Mouse (Mus musculus): ENCODE results near the gene Ube2l6. TPM values are rescaled to one million over a fixed set of nuclear protein-coding genes. Genes with fewer than 3 reads are reported as not detected.

The Ube2l6 gene
- total and polyA plus RNA-seq, 2 experiments: 44.3 to 106 TPM

- Histone ChIP-seq H3K27ac (replicated peaks; ENCODE audit: insufficient read depth, low read depth, low read length) (no peak overlapping the region), H3K27me3 (ENCODE audit: control insufficient read depth, insufficient read depth, low read length) (no peaks in the 10 kb centered on the region), H3K79me2 (ENCODE audit: control insufficient read depth, insufficient read depth, low read length) (peaks cover 9% of the 10 kb centered on the region; the same call in 1 of the 2 replicates), H3K36me3 (ENCODE audit: control insufficient read depth, insufficient read depth, low read length) (peaks cover 31% of the 10 kb centered on the region), H3K4me1 (ENCODE audit: control insufficient read depth, insufficient read depth, low read length) (peaks cover 7% of the 10 kb centered on the region), H3K4me3 (ENCODE audit: insufficient read depth, low read depth, low read length) (no peak overlapping the region), H3K9ac (ENCODE audit: low read depth, low read length) (no peak overlapping the region)
- TF ChIP-seq CTCF (IDR thresholded peaks at IDR 0.05; ENCODE audit: low read depth, low read length): no peak
- no peak for TF ChIP-seq POLR2A (IDR thresholded peaks at IDR 0.05; ENCODE audit: extremely low read depth, insufficient read depth, low read length)
- WGBS: 95% methylated on average over 7 of the region's 7 CpGs
- DNase-seq (ENCODE audit: extremely low read depth, low read depth, low spot score): no peak
Observed at GRCm38 (mm10) chr2:84803963-84804362, 5.3 kb downstream of the Ube2l6 start.

GRCm38 (mm10) chr2:84806546-84806945, 7.9 kb downstream of the Ube2l6 start:
- TF ChIP-seq CTCF (IDR thresholded peaks at IDR 0.05; ENCODE audit: low read depth, low read length) (no peak), POLR2A (IDR thresholded peaks at IDR 0.05; ENCODE audit: extremely low read depth, insufficient read depth, low read length) (no peak)
- no peaks in the 10 kb centered on the region for H3K27me3 ChIP-seq (ENCODE audit: control insufficient read depth, insufficient read depth, low read length)
- H3K9ac ChIP-seq (ENCODE audit: low read depth, low read length): no peak overlapping the region
- H3K4me3 ChIP-seq (ENCODE audit: insufficient read depth, low read depth, low read length): no peak overlapping the region
- peaks cover 9% of the 10 kb centered on the region for H3K4me1 ChIP-seq (ENCODE audit: control insufficient read depth, insufficient read depth, low read length)
- DNase-seq (ENCODE audit: extremely low read depth, low read depth, low spot score): no peak
- H3K36me3 ChIP-seq (ENCODE audit: control insufficient read depth, insufficient read depth, low read length): peaks cover 31% of the 10 kb centered on the region
- H3K79me2 ChIP-seq (ENCODE audit: control insufficient read depth, insufficient read depth, low read length): peaks cover 9% of the 10 kb centered on the region; the same call in 1 of the 2 replicates
- WGBS: 76% methylated on average over 5 of the region's 5 CpGs
- H3K27ac ChIP-seq (replicated peaks; ENCODE audit: insufficient read depth, low read depth, low read length): no peak overlapping the region

DNA sequence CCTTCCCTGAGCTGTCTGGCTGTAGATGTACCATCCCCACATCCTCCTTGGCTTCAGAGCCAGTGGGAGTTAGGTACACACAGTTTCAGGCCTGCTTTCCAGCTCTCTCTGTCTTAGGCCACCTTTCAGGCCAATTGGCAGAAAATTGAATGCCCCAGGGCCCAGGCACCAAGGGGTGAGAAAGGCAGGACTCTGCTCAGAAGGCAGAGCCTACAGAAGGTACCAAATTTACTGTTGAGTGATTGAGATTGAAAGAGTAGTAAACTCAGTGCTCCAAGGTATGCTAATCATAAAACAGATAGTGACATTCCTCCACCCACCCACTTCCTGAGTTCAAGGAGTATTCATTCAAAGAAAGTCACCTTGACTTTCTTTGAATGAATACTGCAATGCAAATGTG, 10.7 kb downstream of the Ube2l6 start:
- H3K79me2 ChIP-seq (ENCODE audit: control insufficient read depth, insufficient read depth, low read length): no peaks in the 10 kb centered on the region
- H3K9ac ChIP-seq (ENCODE audit: low read depth, low read length): no peak overlapping the region
- no peak overlapping the region for H3K27ac ChIP-seq (replicated peaks; ENCODE audit: insufficient read depth, low read depth, low read length)
- TF ChIP-seq CTCF (IDR thresholded peaks at IDR 0.05; ENCODE audit: low read depth, low read length) (no peak), POLR2A (IDR thresholded peaks at IDR 0.05; ENCODE audit: extremely low read depth, insufficient read depth, low read length) (no peak)
- H3K4me3 ChIP-seq (ENCODE audit: insufficient read depth, low read depth, low read length): no peak overlapping the region
- no peaks in the 10 kb centered on the region for H3K27me3 ChIP-seq (ENCODE audit: control insufficient read depth, insufficient read depth, low read length)
- H3K36me3 ChIP-seq (ENCODE audit: control insufficient read depth, insufficient read depth, low read length): peaks cover 18% of the 10 kb centered on the region
- DNase-seq (ENCODE audit: extremely low read depth, low read depth, low spot score): no peak
- peaks cover 3% of the 10 kb centered on the region for H3K4me1 ChIP-seq (ENCODE audit: control insufficient read depth, insufficient read depth, low read length)

- H3K9ac ChIP-seq (ENCODE audit: low read depth, low read length): no peak overlapping the region; the same call in 1 of the 2 replicates
- no peak overlapping the region; the same call in 1 of the 2 replicates for H3K27ac ChIP-seq (replicated peaks; ENCODE audit: insufficient read depth, low read depth, low read length)
- TF ChIP-seq POLR2A (IDR thresholded peaks at IDR 0.05; ENCODE audit: extremely low read depth, insufficient read depth, low read length): no peak
- no peak for TF ChIP-seq CTCF (IDR thresholded peaks at IDR 0.05; ENCODE audit: low read depth, low read length)
- WGBS: 62% methylated on average over 6 of the region's 6 CpGs
- peaks cover 3% of the 10 kb centered on the region for H3K4me1 ChIP-seq (ENCODE audit: control insufficient read depth, insufficient read depth, low read length)
- no peak for DNase-seq (ENCODE audit: extremely low read depth, low read depth, low spot score)
- no peak overlapping the region for H3K4me3 ChIP-seq (ENCODE audit: insufficient read depth, low read depth, low read length)
- H3K36me3 ChIP-seq (ENCODE audit: control insufficient read depth, insufficient read depth, low read length): peaks cover 13% of the 10 kb centered on the region
- no peaks in the 10 kb centered on the region for H3K27me3 ChIP-seq (ENCODE audit: control insufficient read depth, insufficient read depth, low read length)
- no peaks in the 10 kb centered on the region for H3K79me2 ChIP-seq (ENCODE audit: control insufficient read depth, insufficient read depth, low read length)
Observed at GRCm38 (mm10) chr2:84810526-84810885, 11.9 kb downstream of the Ube2l6 start.

DNA sequence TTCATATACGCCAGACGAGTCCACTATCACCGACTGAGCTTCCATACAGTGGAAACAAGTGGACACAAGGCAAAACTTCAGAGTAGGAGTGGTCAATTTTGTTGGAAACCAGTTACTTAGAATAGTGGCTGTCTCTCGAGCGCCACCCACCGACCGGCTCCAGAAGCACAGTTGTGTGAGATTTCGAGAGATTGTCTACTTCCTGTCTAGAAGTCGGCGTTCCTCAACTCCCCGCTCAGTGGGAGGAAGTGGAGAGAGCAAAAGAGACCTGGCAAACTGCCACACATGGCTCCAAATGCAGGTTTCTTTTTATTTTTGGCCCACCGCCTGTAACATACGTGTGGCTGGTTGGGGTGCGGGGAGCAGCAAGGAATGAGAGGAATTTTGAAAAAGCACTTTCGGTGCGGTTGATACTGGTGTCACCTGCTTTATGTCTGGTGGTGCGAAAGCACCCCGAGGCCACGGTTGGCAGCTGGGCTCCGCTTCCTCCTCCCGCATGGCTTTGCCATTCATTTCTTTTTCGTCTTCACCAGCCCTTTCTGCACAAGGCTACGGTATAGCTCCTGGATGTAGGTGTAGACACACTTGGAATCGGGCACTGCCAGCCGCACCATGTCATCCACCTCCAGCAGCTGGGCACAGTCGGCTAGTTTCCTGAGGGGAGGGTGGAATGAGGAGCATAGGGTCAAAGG, 12.4 kb downstream of the Ube2l6 start:
- WGBS: 19% methylated on average over 26 of the region's 26 CpGs
- Histone ChIP-seq H3K9ac (ENCODE audit: low read depth, low read length) (peak overlapping the region; percentile 55), H3K36me3 (ENCODE audit: control insufficient read depth, insufficient read depth, low read length) (peaks cover 9% of the 10 kb centered on the region; the same call in 1 of the 2 replicates), H3K4me3 (ENCODE audit: insufficient read depth, low read depth, low read length) (peak overlapping the region; percentile 37), H3K79me2 (ENCODE audit: control insufficient read depth, insufficient read depth, low read length) (no peaks in the 10 kb centered on the region), H3K27me3 (ENCODE audit: control insufficient read depth, insufficient read depth, low read length) (no peaks in the 10 kb centered on the region), H3K27ac (replicated peaks; ENCODE audit: insufficient read depth, low read depth, low read length) (peak overlapping the region; percentile 27), H3K4me1 (ENCODE audit: control insufficient read depth, insufficient read depth, low read length) (peaks cover 3% of the 10 kb centered on the region)
- TF ChIP-seq POLR2A (IDR thresholded peaks at IDR 0.05; ENCODE audit: extremely low read depth, insufficient read depth, low read length) (no peak), CTCF (IDR thresholded peaks at IDR 0.05; ENCODE audit: low read depth, low read length) (peak; percentile 91)
- peak; percentile 81 for DNase-seq (ENCODE audit: extremely low read depth, low read depth, low spot score)

GRCm38 (mm10) chr2:84811880-84812279, 13.3 kb downstream of the Ube2l6 start:
- Histone ChIP-seq H3K9ac (ENCODE audit: low read depth, low read length) (no peak overlapping the region), H3K4me1 (ENCODE audit: control insufficient read depth, insufficient read depth, low read length) (peaks cover 3% of the 10 kb centered on the region), H3K4me3 (ENCODE audit: insufficient read depth, low read depth, low read length) (no peak overlapping the region), H3K79me2 (ENCODE audit: control insufficient read depth, insufficient read depth, low read length) (no peaks in the 10 kb centered on the region), H3K36me3 (ENCODE audit: control insufficient read depth, insufficient read depth, low read length) (peaks cover 5% of the 10 kb centered on the region; the same call in 1 of the 2 replicates), H3K27ac (replicated peaks; ENCODE audit: insufficient read depth, low read depth, low read length) (no peak overlapping the region), H3K27me3 (ENCODE audit: control insufficient read depth, insufficient read depth, low read length) (no peaks in the 10 kb centered on the region)
- 59% methylated on average over 7 of the region's 7 CpGs for WGBS
- TF ChIP-seq POLR2A (IDR thresholded peaks at IDR 0.05; ENCODE audit: extremely low read depth, insufficient read depth, low read length): no peak
- TF ChIP-seq CTCF (IDR thresholded peaks at IDR 0.05; ENCODE audit: low read depth, low read length): no peak
- DNase-seq (ENCODE audit: extremely low read depth, low read depth, low spot score): no peak
